Mouse (Mus musculus): ENCODE measurements around the gene Hist1h2bf. TPM values are rescaled to one million over a fixed set of nuclear protein-coding genes. Genes with fewer than 3 reads are reported as not detected.
"Not testable (repeated sequence)": the region's sequence is repeated elsewhere in the genome, so short reads cannot be mapped to it uniquely, and the experiment has no call there.

Hist1h2bf gene
- polyA plus RNA-seq, 1 experiment from 2014 or later: 7.1 TPM

- H3K27me3 ChIP-seq (replicated peaks; ENCODE audit: control insufficient read depth, insufficient read depth, low read length): no peaks in the 10 kb centered on the region
- ATAC-seq (replicated peaks; ENCODE audit: low FRiP score, low TSS enrichment, low read depth) (peak; percentile 91), DNase-seq (ENCODE audit: low spot score) (peak; percentile 71)
- peak within 1 kb of the TSS; percentile 98 for H3K27ac ChIP-seq (ENCODE audit: low read depth)
- H3K36me3 ChIP-seq (ENCODE audit: control insufficient read depth, insufficient read depth, low read length): no peaks in the 10 kb centered on the region
- H3K4me2 ChIP-seq (ENCODE audit: low read length): peak within 1 kb of the TSS; percentile 94
- no peaks in the 10 kb centered on the region for H3K9me3 ChIP-seq (ENCODE audit: control insufficient read depth, low read length)
- no peaks in the 10 kb centered on the region for H3K4me1 ChIP-seq (replicated peaks; ENCODE audit: control insufficient read depth, insufficient read depth, low read length)
- peak within 1 kb of the TSS; percentile 77 for H3K9ac ChIP-seq (ENCODE audit: low read length)
- under 1% methylated on average over 23 of the region's 45 CpGs for WGBS
- peak within 1 kb of the TSS; percentile 53 for H3K4me3 ChIP-seq (ENCODE audit: low read depth, low read length)
Observed at GRCm38 (mm10) chr13:23543965-23544786, 29.8 kb downstream of the Hist1h2bf start, which contains the start of gene Hist1h3f. Hist1h3f (plus strand) TSS chr13:23544052.

- H3K9me3 ChIP-seq (ENCODE audit: control insufficient read depth, low read length); H3K4me1 ChIP-seq (replicated peaks; ENCODE audit: control insufficient read depth, insufficient read depth, low read length); H3K27me3 ChIP-seq (replicated peaks; ENCODE audit: control insufficient read depth, insufficient read depth, low read length); H3K36me3 ChIP-seq (ENCODE audit: control insufficient read depth, insufficient read depth, low read length): not testable (repeated sequence)
- 0% methylated on average over 32 of the region's 42 CpGs for WGBS
- peak within 1 kb of the TSS; percentile 94 for H3K4me2 ChIP-seq (ENCODE audit: low read length)
- DNase-seq (ENCODE audit: low spot score): peak; percentile 86
- H3K27ac ChIP-seq (ENCODE audit: low read depth): peak within 1 kb of the TSS; percentile 98
- peak within 1 kb of the TSS; percentile 53 for H3K4me3 ChIP-seq (ENCODE audit: low read depth, low read length)
- peak within 1 kb of the TSS; percentile 77 for H3K9ac ChIP-seq (ENCODE audit: low read length)
- ATAC-seq (replicated peaks; ENCODE audit: low FRiP score, low TSS enrichment, low read depth): peak; percentile 92
Observed at GRCm38 (mm10) chr13:23542999-23543607, 30.9 kb downstream of the Hist1h2bf start, which contains the start of gene Hist1h2bh. Hist1h2bh (minus strand) TSS chr13:23543392.

- not testable (repeated sequence) for H3K4me1 ChIP-seq (replicated peaks; ENCODE audit: control insufficient read depth, insufficient read depth, low read length); H3K27me3 ChIP-seq (replicated peaks; ENCODE audit: control insufficient read depth, insufficient read depth, low read length); H3K36me3 ChIP-seq (ENCODE audit: control insufficient read depth, insufficient read depth, low read length); ATAC-seq (replicated peaks; ENCODE audit: low FRiP score, low TSS enrichment, low read depth); H3K9me3 ChIP-seq (ENCODE audit: control insufficient read depth, low read length)
- Histone ChIP-seq H3K4me3 (ENCODE audit: low read depth, low read length) (peak overlapping the region; percentile 53), H3K9ac (ENCODE audit: low read length) (peak overlapping the region; percentile 53), H3K4me2 (ENCODE audit: low read length) (peak overlapping the region; percentile 94), H3K27ac (ENCODE audit: low read depth) (peak overlapping the region; percentile 98)
- DNase-seq (ENCODE audit: low spot score): peak; percentile 57
- whole genome bisulfite sequencing: 9% methylated on average over 3 of the region's 3 CpGs
Observed at GRCm38 (mm10) chr13:23542225-23542980, 31.6 kb downstream of the Hist1h2bf start.

GRCm38 (mm10) chr13:23541497-23541896, 32.5 kb downstream of the Hist1h2bf start:
- WGBS: 78% methylated on average over 3 of the region's 3 CpGs
- no peak overlapping the region for H3K4me3 ChIP-seq (ENCODE audit: low read depth, low read length)
- H3K4me1 ChIP-seq (replicated peaks; ENCODE audit: control insufficient read depth, insufficient read depth, low read length): peaks cover 3% of the 10 kb centered on the region; the same call in 1 of the 2 replicates
- H3K27me3 ChIP-seq (replicated peaks; ENCODE audit: control insufficient read depth, insufficient read depth, low read length): no peaks in the 10 kb centered on the region
- H3K27ac ChIP-seq (ENCODE audit: low read depth): no peak overlapping the region
- DNase-seq (ENCODE audit: low spot score) (no peak), ATAC-seq (replicated peaks; ENCODE audit: low FRiP score, low TSS enrichment, low read depth) (no peak)
- H3K4me2 ChIP-seq (ENCODE audit: low read length): peak overlapping the region; percentile 94
- no peaks in the 10 kb centered on the region for H3K9me3 ChIP-seq (ENCODE audit: control insufficient read depth, low read length)
- no peak overlapping the region for H3K9ac ChIP-seq (ENCODE audit: low read length)
- no peaks in the 10 kb centered on the region for H3K36me3 ChIP-seq (ENCODE audit: control insufficient read depth, insufficient read depth, low read length)

- H3K27me3 ChIP-seq (replicated peaks; ENCODE audit: control insufficient read depth, insufficient read depth, low read length); H3K27ac ChIP-seq (ENCODE audit: low read depth); DNase-seq (ENCODE audit: low spot score); H3K9ac ChIP-seq (ENCODE audit: low read length); H3K36me3 ChIP-seq (ENCODE audit: control insufficient read depth, insufficient read depth, low read length); H3K4me2 ChIP-seq (ENCODE audit: low read length); ATAC-seq (replicated peaks; ENCODE audit: low FRiP score, low TSS enrichment, low read depth); H3K4me1 ChIP-seq (replicated peaks; ENCODE audit: control insufficient read depth, insufficient read depth, low read length); H3K9me3 ChIP-seq (ENCODE audit: control insufficient read depth, low read length); H3K4me3 ChIP-seq (ENCODE audit: low read depth, low read length): not testable (repeated sequence)
- WGBS: 64% methylated on average over 1 of the region's 1 CpGs
Observed at GRCm38 (mm10) chr13:23539821-23540220, 34.2 kb downstream of the Hist1h2bf start.

GRCm38 (mm10) chr13:23538249-23538648, 35.7 kb downstream of the Hist1h2bf start:
- H3K4me2 ChIP-seq (ENCODE audit: low read length): no peak overlapping the region
- no peak overlapping the region for H3K9ac ChIP-seq (ENCODE audit: low read length)
- H3K27ac ChIP-seq (ENCODE audit: low read depth): no peak overlapping the region
- no peaks in the 10 kb centered on the region for H3K36me3 ChIP-seq (ENCODE audit: control insufficient read depth, insufficient read depth, low read length)
- no peaks in the 10 kb centered on the region for H3K27me3 ChIP-seq (replicated peaks; ENCODE audit: control insufficient read depth, insufficient read depth, low read length)
- H3K4me3 ChIP-seq (ENCODE audit: low read depth, low read length): no peak overlapping the region
- ATAC-seq (replicated peaks; ENCODE audit: low FRiP score, low TSS enrichment, low read depth) (no peak), DNase-seq (ENCODE audit: low spot score) (no peak)
- WGBS: 74% methylated on average over 5 of the region's 5 CpGs
- no peaks in the 10 kb centered on the region for H3K9me3 ChIP-seq (ENCODE audit: control insufficient read depth, low read length)
- H3K4me1 ChIP-seq (replicated peaks; ENCODE audit: control insufficient read depth, insufficient read depth, low read length): peaks cover 6% of the 10 kb centered on the region; the same call in 1 of the 2 replicates

GRCm38 (mm10) chr13:23537006-23537710, 36.8 kb downstream of the Hist1h2bf start:
- Histone ChIP-seq H3K27me3 (replicated peaks; ENCODE audit: control insufficient read depth, insufficient read depth, low read length) (no peaks in the 10 kb centered on the region), H3K9ac (ENCODE audit: low read length) (peak overlapping the region; percentile 92; the same call in 1 of the 2 replicates), H3K4me1 (replicated peaks; ENCODE audit: control insufficient read depth, insufficient read depth, low read length) (peaks cover 16% of the 10 kb centered on the region), H3K4me3 (ENCODE audit: low read depth, low read length) (peak overlapping the region; percentile 54), H3K9me3 (ENCODE audit: control insufficient read depth, low read length) (no peaks in the 10 kb centered on the region), H3K27ac (ENCODE audit: low read depth) (no peak overlapping the region), H3K4me2 (ENCODE audit: low read length) (peak overlapping the region; percentile 70), H3K36me3 (ENCODE audit: control insufficient read depth, insufficient read depth, low read length) (no peaks in the 10 kb centered on the region)
- 74% methylated on average over 3 of the region's 3 CpGs for WGBS
- DNase-seq (ENCODE audit: low spot score) (no peak), ATAC-seq (replicated peaks; ENCODE audit: low FRiP score, low TSS enrichment, low read depth) (no peak)
